Mouse (Mus musculus): ENCODE data around the gene Foxp1.

DNA sequence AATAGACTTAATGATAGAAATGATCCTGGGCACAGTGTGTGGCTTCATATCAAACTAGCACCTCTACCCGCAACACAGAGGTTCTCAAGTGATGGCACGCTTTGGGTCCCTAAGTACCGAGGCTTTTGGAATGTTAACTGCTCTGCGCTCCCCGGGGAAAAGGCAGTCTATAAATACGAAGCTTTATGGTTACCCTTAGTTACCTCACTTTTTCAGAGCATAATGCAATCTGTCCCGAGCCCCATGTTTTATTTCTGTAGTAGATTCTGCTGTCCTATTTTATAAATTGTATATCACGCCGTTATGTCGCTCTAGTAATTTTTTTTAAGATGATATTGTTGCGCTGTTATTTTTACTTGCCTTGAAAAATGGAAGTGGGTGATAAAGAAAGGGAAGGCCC, 585.0 kb downstream of the Foxp1 start:
- TF ChIP-seq CTCF (IDR thresholded peaks at IDR 0.05; ENCODE audit: control insufficient read depth, insufficient read depth, low read length), result no peak
- no peak for TF ChIP-seq POLR2A (IDR thresholded peaks at IDR 0.05; ENCODE audit: borderline replicate concordance, control insufficient read depth, low read depth, low read length)

Data from bone marrow, adult 2 months (tissue).